Mouse (Mus musculus): ENCODE measurements around the gene Vmn2r12. TPM values are rescaled to one million over a fixed set of nuclear protein-coding genes. Genes with fewer than 3 reads are reported as not detected.
"Not testable (repeated sequence)": the region's sequence is repeated elsewhere in the genome, so short reads cannot be mapped to it uniquely, and the experiment has no call there.

The Vmn2r12 gene
- not detected in 2 replicates for polyA plus RNA-seq (2015; fragmentation: Nextera tagmentation; extraction: Ambion mirVana)

DNA sequence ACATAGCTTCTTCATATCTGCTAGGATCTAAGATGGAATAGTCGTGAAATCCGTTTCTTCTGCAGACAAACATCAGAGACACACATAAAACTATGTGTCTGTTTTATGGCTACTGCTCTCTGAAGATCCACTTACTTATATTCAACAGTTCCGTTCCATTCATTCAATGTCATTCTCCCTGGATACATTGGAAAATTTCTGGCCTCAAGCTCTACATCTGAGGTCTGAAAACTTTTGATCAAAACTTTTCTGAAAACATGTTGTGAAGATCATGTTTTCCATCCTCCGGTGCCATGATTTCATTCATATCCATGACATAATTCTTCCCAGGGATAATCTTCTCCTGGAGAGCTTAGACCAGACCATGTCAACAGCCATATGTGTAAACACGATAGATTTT, at the start of gene Vmn2r12:
TSS of gene Vmn2r12 (minus strand) at position 101 of the 400 bp plus-strand sequence.
- 80% methylated on average over 5 of the region's 5 CpGs for WGBS
- not testable (repeated sequence) for H3K4me2 ChIP-seq (replicated peaks; ENCODE audit: low read depth); H3K36me3 ChIP-seq (ENCODE audit: control insufficient read depth, insufficient read depth, low read length); DNase-seq (ENCODE audit: low spot score); H3K9ac ChIP-seq (ENCODE audit: low read length); H3K4me1 ChIP-seq (replicated peaks; ENCODE audit: control insufficient read depth, insufficient read depth); H3K4me3 ChIP-seq (ENCODE audit: low read depth, low read length); H3K27me3 ChIP-seq (ENCODE audit: control insufficient read depth, insufficient read depth, low read length); H3K27ac ChIP-seq (replicated peaks); ATAC-seq (ENCODE audit: low FRiP score, low TSS enrichment); H3K9me3 ChIP-seq (ENCODE audit: control insufficient read depth, low read length)

DNA sequence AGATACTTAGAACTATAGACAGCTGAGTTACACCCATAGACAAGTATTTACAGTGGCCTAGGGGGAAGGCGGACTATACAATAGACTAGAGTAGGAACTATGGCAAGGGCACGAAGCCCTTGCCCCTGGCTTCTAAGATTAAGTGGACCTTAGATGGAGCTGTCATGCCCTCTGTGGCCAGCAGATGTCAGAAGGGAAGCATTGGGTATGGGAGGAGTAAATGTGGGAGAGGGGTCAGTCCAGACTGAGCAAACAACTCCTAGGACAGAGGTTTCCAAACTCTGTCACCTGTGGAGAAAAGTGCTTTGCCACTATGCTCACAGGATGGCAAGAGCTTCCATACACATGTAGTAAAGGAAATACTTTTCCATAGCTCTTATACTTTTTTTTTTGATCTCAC, 41.8 kb upstream of the Vmn2r12 start:
- Histone ChIP-seq H3K4me1 (replicated peaks; ENCODE audit: control insufficient read depth, insufficient read depth) (no peaks in the 10 kb centered on the region), H3K36me3 (ENCODE audit: control insufficient read depth, insufficient read depth, low read length) (no peaks in the 10 kb centered on the region), H3K27ac (replicated peaks) (no peak overlapping the region), H3K9me3 (ENCODE audit: control insufficient read depth, low read length) (no peaks in the 10 kb centered on the region), H3K9ac (ENCODE audit: low read length) (no peak overlapping the region), H3K27me3 (ENCODE audit: control insufficient read depth, insufficient read depth, low read length) (no peaks in the 10 kb centered on the region), H3K4me3 (ENCODE audit: low read depth, low read length) (no peak overlapping the region), H3K4me2 (replicated peaks; ENCODE audit: low read depth) (no peak overlapping the region)
- DNase-seq (ENCODE audit: low spot score) (no peak), ATAC-seq (ENCODE audit: low FRiP score, low TSS enrichment) (no peak)
- 78% methylated on average over 2 of the region's 2 CpGs for WGBS
- TF ChIP-seq CTCF (IDR thresholded peaks at IDR 0.05; ENCODE audit: low read depth), result no peak; the same call in 1 of the 2 replicates
- no peak for TF ChIP-seq EP300 (optimal IDR thresholded peaks at IDR 0.05)

DNA sequence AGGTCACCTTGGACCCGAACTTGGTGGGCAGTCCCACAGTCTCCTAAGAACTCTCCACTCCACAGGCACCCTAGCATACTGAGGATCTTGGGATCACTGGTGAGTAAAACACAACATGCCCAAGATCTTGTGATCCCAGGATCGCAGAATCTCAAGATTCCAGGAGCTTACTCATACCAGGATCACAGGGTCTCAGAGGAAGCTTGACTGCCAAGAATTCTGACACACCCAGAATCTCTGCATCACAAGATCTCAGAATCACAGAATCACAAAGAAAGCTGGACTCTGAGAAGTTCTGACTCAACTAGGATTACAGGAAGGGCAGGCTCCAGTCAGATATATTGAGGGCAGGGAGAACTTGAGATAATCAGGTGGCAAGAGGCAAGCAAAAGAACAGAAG, 39.0 kb upstream of the Vmn2r12 start:
- H3K36me3 ChIP-seq (ENCODE audit: control insufficient read depth, insufficient read depth, low read length), result no peaks in the 10 kb centered on the region
- ATAC-seq (ENCODE audit: low FRiP score, low TSS enrichment) (no peak), DNase-seq (ENCODE audit: low spot score) (no peak)
- no peaks in the 10 kb centered on the region for H3K27me3 ChIP-seq (ENCODE audit: control insufficient read depth, insufficient read depth, low read length)
- no peak for TF ChIP-seq EP300 (optimal IDR thresholded peaks at IDR 0.05)
- TF ChIP-seq CTCF (IDR thresholded peaks at IDR 0.05; ENCODE audit: low read depth), result no peak
- no peak overlapping the region for H3K4me3 ChIP-seq (ENCODE audit: low read depth, low read length)
- WGBS, result 68% methylated on average over 2 of the region's 2 CpGs
- H3K4me2 ChIP-seq (replicated peaks; ENCODE audit: low read depth), result no peak overlapping the region
- H3K4me1 ChIP-seq (replicated peaks; ENCODE audit: control insufficient read depth, insufficient read depth), result no peaks in the 10 kb centered on the region
- H3K9me3 ChIP-seq (ENCODE audit: control insufficient read depth, low read length), result no peaks in the 10 kb centered on the region
- no peak overlapping the region for H3K27ac ChIP-seq (replicated peaks)
- H3K9ac ChIP-seq (ENCODE audit: low read length), result no peak overlapping the region

- H3K4me1 ChIP-seq (replicated peaks; ENCODE audit: control insufficient read depth, insufficient read depth); H3K27me3 ChIP-seq (ENCODE audit: control insufficient read depth, insufficient read depth, low read length); H3K36me3 ChIP-seq (ENCODE audit: control insufficient read depth, insufficient read depth, low read length); DNase-seq (ENCODE audit: low spot score); H3K4me2 ChIP-seq (replicated peaks; ENCODE audit: low read depth); H3K27ac ChIP-seq (replicated peaks); H3K9ac ChIP-seq (ENCODE audit: low read length); ATAC-seq (ENCODE audit: low FRiP score, low TSS enrichment); H3K9me3 ChIP-seq (ENCODE audit: control insufficient read depth, low read length); H3K4me3 ChIP-seq (ENCODE audit: low read depth, low read length): not testable (repeated sequence)
- 72% methylated on average over 3 of the region's 3 CpGs for WGBS
Measured at GRCm38 (mm10) chr5:109096482-109096881, 1.3 kb downstream of the Vmn2r12 start.

DNA sequence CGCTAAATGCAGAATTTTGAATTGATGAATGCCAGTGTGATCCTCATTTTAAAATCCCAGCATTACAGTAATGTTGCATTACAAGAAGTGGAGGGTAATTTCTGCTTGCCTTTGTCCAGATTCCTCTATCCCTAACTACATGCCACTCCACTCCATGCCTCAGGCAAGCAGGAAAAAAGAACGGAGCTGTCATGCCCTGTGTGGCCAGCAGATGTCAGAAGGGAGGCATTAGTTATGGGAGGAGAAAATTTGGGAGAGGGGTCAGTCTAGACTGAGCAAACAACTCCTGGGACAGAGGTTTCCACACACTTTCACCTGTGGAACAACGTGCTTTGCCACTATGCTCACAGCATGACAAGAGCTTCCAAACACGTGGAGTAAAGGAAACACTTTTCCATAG, 25.7 kb downstream of the Vmn2r12 start:
- H3K9me3 ChIP-seq (ENCODE audit: control insufficient read depth, low read length); H3K27me3 ChIP-seq (ENCODE audit: control insufficient read depth, insufficient read depth, low read length); H3K4me1 ChIP-seq (replicated peaks; ENCODE audit: control insufficient read depth, insufficient read depth); H3K4me2 ChIP-seq (replicated peaks; ENCODE audit: low read depth); ATAC-seq (ENCODE audit: low FRiP score, low TSS enrichment); H3K36me3 ChIP-seq (ENCODE audit: control insufficient read depth, insufficient read depth, low read length); DNase-seq (ENCODE audit: low spot score); H3K27ac ChIP-seq (replicated peaks); H3K9ac ChIP-seq (ENCODE audit: low read length); H3K4me3 ChIP-seq (ENCODE audit: low read depth, low read length): not testable (repeated sequence)
- 36% methylated on average over 4 of the region's 4 CpGs for WGBS
- TF ChIP-seq CTCF (IDR thresholded peaks at IDR 0.05; ENCODE audit: low read depth), result peak; percentile 29

- not testable (repeated sequence) for ATAC-seq (ENCODE audit: low FRiP score, low TSS enrichment); DNase-seq (ENCODE audit: low spot score); H3K27ac ChIP-seq (replicated peaks); H3K4me3 ChIP-seq (ENCODE audit: low read depth, low read length); H3K4me2 ChIP-seq (replicated peaks; ENCODE audit: low read depth); H3K36me3 ChIP-seq (ENCODE audit: control insufficient read depth, insufficient read depth, low read length); H3K9ac ChIP-seq (ENCODE audit: low read length); H3K27me3 ChIP-seq (ENCODE audit: control insufficient read depth, insufficient read depth, low read length); H3K4me1 ChIP-seq (replicated peaks; ENCODE audit: control insufficient read depth, insufficient read depth); H3K9me3 ChIP-seq (ENCODE audit: control insufficient read depth, low read length)
- WGBS, result 85% methylated on average over 3 of the region's 3 CpGs
Measured at GRCm38 (mm10) chr5:109059469-109059868, 38.3 kb downstream of the Vmn2r12 start, which contains the start of gene Vmn2r11. Vmn2r11 (minus strand) TSS chr5:109059569.
